In genomic region chr17:88256599-88257544, GRCm38 (mm10) we compare ENCODE assay signal across 1 mouse cellular context.
TF ChIP-seq lines count a peak whose summit lies in the region.

No protein-coding gene starts in this region.

TF ChIP-seq in CH12.LX, 34 proteins besides CTCF, POLR2A, EP300 and RAD21 (continued from another document):
- no peak for TF ChIP-seq JUN (IDR thresholded peaks at IDR 0.05; ENCODE audit: insufficient read depth, low read depth, low read length)
- peak; percentile 34; the same call in 1 of the 2 replicates for TF ChIP-seq MAZ (IDR thresholded peaks at IDR 0.05; ENCODE audit: low read depth, low read length)
- no peak for TF ChIP-seq ZNF384 (IDR thresholded peaks at IDR 0.05; ENCODE audit: low read depth, low read length)
- TF ChIP-seq HCFC1 (IDR thresholded peaks at IDR 0.05; ENCODE audit: low read depth, low read length), result no peak
TF ChIP-seq in CH12.LX: peak in this region for 12.
